Mouse (Mus musculus): ENCODE measurements around the gene Dennd1a.

The Dennd1a gene

GRCm38 (mm10) chr2:38045286-38045685 lies 241.9 kb downstream of the Dennd1a start:
- DNase-seq (ENCODE audit: low spot score), result no peak

- no peak for DNase-seq (ENCODE audit: low spot score)
Measured at GRCm38 (mm10) chr2:38040845-38041244, 246.3 kb downstream of the Dennd1a start.

- no peak for DNase-seq (ENCODE audit: low spot score)
Measured at GRCm38 (mm10) chr2:38039621-38040020, 247.6 kb downstream of the Dennd1a start.

- no peak for DNase-seq (ENCODE audit: low spot score)
Measured at GRCm38 (mm10) chr2:38028317-38028716, 258.9 kb downstream of the Dennd1a start.

- DNase-seq (ENCODE audit: low spot score), result no peak
Measured at GRCm38 (mm10) chr2:38025615-38026014, 261.6 kb downstream of the Dennd1a start.

- DNase-seq (ENCODE audit: low spot score), result no peak
Measured at GRCm38 (mm10) chr2:38023741-38024130, 263.5 kb downstream of the Dennd1a start.

- peak; percentile 21 for DNase-seq (ENCODE audit: low spot score)
Measured at GRCm38 (mm10) chr2:38023054-38023740, 264.0 kb downstream of the Dennd1a start.

- no peak for DNase-seq (ENCODE audit: low spot score)
Measured at GRCm38 (mm10) chr2:38021166-38021565, 266.0 kb downstream of the Dennd1a start.

- no peak for DNase-seq (ENCODE audit: low spot score)
Measured at GRCm38 (mm10) chr2:38014702-38015101, 272.5 kb downstream of the Dennd1a start.

- peak; percentile 18 for DNase-seq (ENCODE audit: low spot score)
Measured at GRCm38 (mm10) chr2:38013839-38014365, 273.3 kb downstream of the Dennd1a start.

- DNase-seq (ENCODE audit: low spot score), result no peak
Measured at GRCm38 (mm10) chr2:38007238-38007637, 280.0 kb downstream of the Dennd1a start.

- no peak for DNase-seq (ENCODE audit: low spot score)
Measured at GRCm38 (mm10) chr2:38003183-38003680, 284.0 kb downstream of the Dennd1a start.

GRCm38 (mm10) chr2:38001004-38001403 lies 286.2 kb downstream of the Dennd1a start:
- no peak for DNase-seq (ENCODE audit: low spot score)

GRCm38 (mm10) chr2:37997966-37998365 lies 289.2 kb downstream of the Dennd1a start:
- DNase-seq (ENCODE audit: low spot score), result no peak

- DNase-seq (ENCODE audit: low spot score), result no peak
Measured at GRCm38 (mm10) chr2:37989091-37989490, 298.1 kb downstream of the Dennd1a start.

- no peak for DNase-seq (ENCODE audit: low spot score)
Measured at GRCm38 (mm10) chr2:37988301-37988700, 298.9 kb downstream of the Dennd1a start.

- DNase-seq (ENCODE audit: low spot score), result no peak
Measured at GRCm38 (mm10) chr2:37985690-37986222, 301.4 kb downstream of the Dennd1a start.

- no peak for DNase-seq (ENCODE audit: low spot score)
Measured at GRCm38 (mm10) chr2:37982714-37983113, 304.5 kb downstream of the Dennd1a start.

GRCm38 (mm10) chr2:37981562-37982403 lies 305.4 kb downstream of the Dennd1a start:
- DNase-seq (ENCODE audit: low spot score), result no peak

- no peak for DNase-seq (ENCODE audit: low spot score)
Measured at GRCm38 (mm10) chr2:37974201-37974600, 313.0 kb downstream of the Dennd1a start.

GRCm38 (mm10) chr2:37972621-37973020 lies 314.6 kb downstream of the Dennd1a start:
- no peak for DNase-seq (ENCODE audit: low spot score)

- DNase-seq (ENCODE audit: low spot score), result no peak
Measured at GRCm38 (mm10) chr2:37971726-37972125, 315.5 kb downstream of the Dennd1a start.

All from left cerebral cortex, adult 11 months (tissue).